Mouse (Mus musculus) forebrain, embryonic 14.5 days (tissue): ENCODE measurements around the gene Olfr1368. TPM values are rescaled to one million over a fixed set of nuclear protein-coding genes. Genes with fewer than 3 reads are reported as not detected.

Experiments
- ATAC-seq: fragments of 200-750 bp; cut with Nextera tagmentation; 2 replicates; pipeline ENCODE4 v1.8.0; 2017; ENCODE audit warnings: mild to moderate bottlenecking, moderate library complexity
- DNase-seq: peaks from one replicate; pipeline ENCODE4 v3.0.0-alpha.2; 2015; ENCODE audit warnings: low spot score
- H3K27ac ChIP-seq: fragments of 300-500 bp; sonication (generic); 2 replicates; pipeline ENCODE4 v1.5.1; 2014; ENCODE audit warnings: low read depth, mild to moderate bottlenecking, control low read depth, low read length, moderate library complexity
- H3K27me3 ChIP-seq: fragments of 300-500 bp; sonication (generic); replicated peaks from 2 replicates; pipeline ENCODE4 v1.6.1; 2014; ENCODE audit warnings: low read length, control low read depth, mixed read lengths; ENCODE audit not compliant: control insufficient read depth, insufficient read depth
- H3K36me3 ChIP-seq: fragments of 300-500 bp; sonication (generic); 2 replicates; pipeline ENCODE4 v1.6.1; 2014; ENCODE audit warnings: low read length, control low read depth; ENCODE audit not compliant: control insufficient read depth, insufficient read depth
- H3K4me1 ChIP-seq: fragments of 300-500 bp; sonication (generic); 2 replicates; pipeline ENCODE4 v1.6.1; 2014; ENCODE audit warnings: antibody characterized with exemption, low read length, control low read depth; ENCODE audit not compliant: control insufficient read depth, insufficient read depth
- H3K4me2 ChIP-seq: fragments of 300-500 bp; sonication (generic); 2 replicates; pipeline ENCODE4 v1.6.1; 2014; ENCODE audit warnings: mild to moderate bottlenecking, control low read depth, low read length
- H3K4me3 ChIP-seq: fragments of 300-500 bp; sonication (generic); 2 replicates; pipeline ENCODE4 v1.5.1; 2014; ENCODE audit warnings: low read depth, low read length, control low read depth
- H3K9ac ChIP-seq: fragments of 300-500 bp; sonication (generic); 2 replicates; pipeline ENCODE4 v1.6.1; 2014; ENCODE audit warnings: mild to moderate bottlenecking, low read length, control low read depth, moderate library complexity
- H3K9me3 ChIP-seq: fragments of 300-500 bp; sonication (generic); replicated peaks from 2 replicates; pipeline ENCODE4 v1.6.1; 2016; ENCODE audit warnings: low read length, control low read depth, mixed read lengths; ENCODE audit not compliant: control insufficient read depth
- WGBS: fragments of 180-500 bp; shearing (Covaris S2); extraction: QIAGEN DNeasy Blood & Tissue Kit; methylation state at CpG from one replicate; pipeline ENCODE4 v1.1.7; 2014; 5-methylcytosine and 5-hydroxymethylcytosine counted together
- polyA plus RNA-seq: library from polyadenylated mRNA; unstranded; fragments of >200 nt; fragmentation: Nextera tagmentation; extraction: Ambion mirVana; gene quantifications from 2 replicates; pipeline ENCODE4 v1.2.1, GENCODE M21; 2014

The Olfr1368 gene
- polyA plus RNA-seq, 1 experiment from 2014 or later: not detected

- no peak for DNase-seq
- no peak overlapping the region for H3K4me2 ChIP-seq
These were observed 32.7 kb upstream of the Olfr1368 start for GRCm38 (mm10) chr13:21178364-21178763.

GRCm38 (mm10) chr13:21177657-21178056, 32.0 kb upstream of the Olfr1368 start:
- Histone ChIP-seq H3K27me3 (no peaks in the 10 kb centered on the region), H3K9ac (no peak overlapping the region), H3K4me1 (peaks cover 21% of the 10 kb centered on the region), H3K27ac (no peak overlapping the region), H3K36me3 (peaks cover 11% of the 10 kb centered on the region), H3K4me2 (no peak overlapping the region), H3K9me3 (no peaks in the 10 kb centered on the region), H3K4me3 (no peak overlapping the region)
- DNase-seq: no peak
- no peak for ATAC-seq
- WGBS: 71% methylated on average over 5 of the region's 5 CpGs

More at GRCm38 (mm10) chr13:21178364-21178763, 32.7 kb upstream of the Olfr1368 start:
- no peak for ATAC-seq
- H3K9ac ChIP-seq: no peak overlapping the region
- no peak overlapping the region for H3K4me3 ChIP-seq
- H3K27me3 ChIP-seq: no peaks in the 10 kb centered on the region
- H3K36me3 ChIP-seq: peaks cover 18% of the 10 kb centered on the region
- H3K9me3 ChIP-seq: no peaks in the 10 kb centered on the region
- H3K4me1 ChIP-seq: peaks cover 21% of the 10 kb centered on the region
- no peak overlapping the region for H3K27ac ChIP-seq
- WGBS: 91% methylated on average over 5 of the region's 5 CpGs

- Histone ChIP-seq H3K27ac (no peak overlapping the region), H3K9ac (no peak overlapping the region), H3K36me3 (peaks cover 2% of the 10 kb centered on the region; the same call in 1 of the 2 replicates), H3K4me3 (no peak overlapping the region), H3K4me2 (no peak overlapping the region), H3K27me3 (no peaks in the 10 kb centered on the region), H3K4me1 (peaks cover 15% of the 10 kb centered on the region), H3K9me3 (no peaks in the 10 kb centered on the region)
- 58% methylated on average over 11 of the region's 11 CpGs for WGBS
- ATAC-seq: no peak
- no peak for DNase-seq
These were observed 31.1 kb upstream of the Olfr1368 start for GRCm38 (mm10) chr13:21176733-21177132.

DNA sequence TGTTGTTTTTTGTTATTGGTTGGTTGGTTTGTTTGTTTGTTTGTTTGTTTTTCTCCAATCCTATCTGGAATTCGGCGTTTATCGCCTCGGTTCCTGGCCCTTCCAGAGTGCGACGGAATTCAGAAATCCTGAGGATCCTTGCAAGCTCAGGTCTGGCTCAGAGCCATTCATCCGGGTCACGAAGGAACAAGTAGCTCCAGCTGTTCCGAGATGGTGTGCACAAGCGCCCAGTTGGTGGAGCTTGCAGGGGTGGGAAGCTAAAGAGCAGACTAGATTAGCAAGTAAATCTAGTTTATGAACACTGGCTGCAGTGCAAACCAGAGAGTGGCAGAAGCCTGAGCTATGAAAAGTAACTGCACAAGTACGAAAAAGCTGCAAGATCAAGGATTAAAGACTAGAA, 27.4 kb upstream of the Olfr1368 start:
- H3K4me1 ChIP-seq: peaks cover 4% of the 10 kb centered on the region; the same call in 1 of the 2 replicates
- peak; percentile 10; the same call in 1 of the 2 replicates for ATAC-seq
- no peak overlapping the region for H3K27ac ChIP-seq
- no peaks in the 10 kb centered on the region for H3K9me3 ChIP-seq
- no peaks in the 10 kb centered on the region for H3K27me3 ChIP-seq
- no peaks in the 10 kb centered on the region for H3K36me3 ChIP-seq
- under 1% methylated on average over 11 of the region's 11 CpGs for WGBS
- peak overlapping the region; percentile 25 for H3K4me3 ChIP-seq
- peak overlapping the region; percentile 49 for H3K4me2 ChIP-seq
- H3K9ac ChIP-seq: peak overlapping the region; percentile 6; the same call in 1 of the 2 replicates
- DNase-seq: peak; percentile 85

DNA sequence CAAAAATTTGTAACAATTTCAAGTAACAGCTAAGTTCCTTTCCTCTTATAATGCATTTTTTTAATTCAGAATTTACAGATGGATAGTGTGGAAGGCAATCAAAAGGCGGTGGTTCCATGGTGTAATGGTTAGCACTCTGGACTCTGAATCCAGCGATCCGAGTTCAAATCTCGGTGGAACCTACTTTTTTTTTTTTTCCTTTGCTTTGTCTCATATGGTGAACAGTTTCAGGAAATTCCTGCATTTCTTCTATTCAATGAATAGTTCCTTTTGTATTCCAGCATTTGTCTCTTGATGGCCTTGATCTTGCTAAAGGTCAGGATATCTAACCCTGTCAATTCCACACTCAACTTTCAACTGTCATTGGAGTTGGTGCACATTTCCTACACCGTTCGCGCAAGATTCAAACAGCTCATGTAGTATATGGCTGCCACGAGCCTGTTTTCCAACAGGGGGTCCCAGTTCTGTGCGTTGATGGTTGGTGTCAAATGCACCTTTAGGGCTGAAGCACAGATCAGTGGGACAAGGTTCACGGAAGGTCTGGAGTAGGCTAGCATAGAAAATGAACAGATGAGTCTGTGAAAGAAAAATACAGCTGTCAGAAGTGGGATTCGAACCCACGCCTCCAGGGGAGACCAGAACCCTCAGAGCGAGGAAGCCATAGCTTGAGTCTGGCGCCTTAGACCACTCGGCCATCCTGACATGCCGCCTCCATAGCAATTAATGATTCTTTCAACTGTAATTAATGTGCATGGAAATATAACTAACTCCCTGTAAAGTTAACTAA, 26.8 kb upstream of the Olfr1368 start:
- H3K4me1 ChIP-seq: peaks cover 4% of the 10 kb centered on the region; the same call in 1 of the 2 replicates
- ATAC-seq (peak; percentile 41), DNase-seq (peak; percentile 88)
- H3K9ac ChIP-seq: no peak overlapping the region
- no peaks in the 10 kb centered on the region for H3K9me3 ChIP-seq
- H3K36me3 ChIP-seq: no peaks in the 10 kb centered on the region
- 2% methylated on average over 16 of the region's 16 CpGs for WGBS
- peak overlapping the region; percentile 46 for H3K4me3 ChIP-seq
- no peaks in the 10 kb centered on the region for H3K27me3 ChIP-seq
- H3K4me2 ChIP-seq: peak overlapping the region; percentile 89
- H3K27ac ChIP-seq: no peak overlapping the region

GRCm38 (mm10) chr13:21171600-21172150, 26.0 kb upstream of the Olfr1368 start:
- H3K36me3 ChIP-seq: no peaks in the 10 kb centered on the region
- H3K4me2 ChIP-seq: peak overlapping the region; percentile 89
- peak; percentile 77 for DNase-seq
- H3K27me3 ChIP-seq: no peaks in the 10 kb centered on the region
- H3K9ac ChIP-seq: peak overlapping the region; percentile 50; the same call in 1 of the 2 replicates
- WGBS: under 1% methylated on average over 12 of the region's 12 CpGs
- peaks cover 4% of the 10 kb centered on the region; the same call in 1 of the 2 replicates for H3K4me1 ChIP-seq
- peak; percentile 40; the same call in 1 of the 2 replicates for ATAC-seq
- H3K4me3 ChIP-seq: peak overlapping the region; percentile 46
- no peak overlapping the region for H3K27ac ChIP-seq
- H3K9me3 ChIP-seq: no peaks in the 10 kb centered on the region

DNA sequence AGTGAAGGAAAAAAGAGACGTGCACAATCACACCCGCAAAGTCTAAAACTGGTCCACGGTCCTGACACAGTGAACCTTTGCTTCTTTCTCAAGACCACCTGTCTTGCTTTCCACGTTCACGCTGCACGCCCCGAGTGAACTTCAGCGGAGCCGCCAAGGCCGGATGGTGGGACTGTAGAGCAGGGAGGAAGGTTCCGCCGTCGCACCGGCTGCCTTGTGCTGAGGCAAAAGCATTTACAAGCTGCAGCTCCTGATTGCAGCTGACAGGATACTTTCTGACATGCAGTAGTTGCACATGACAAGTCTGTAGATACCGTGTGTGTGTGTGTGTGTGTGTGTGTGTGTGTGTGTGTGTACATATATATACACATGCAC, 25.5 kb upstream of the Olfr1368 start:
- Histone ChIP-seq H3K4me2 (peak overlapping the region; percentile 89), H3K4me1 (peaks cover 4% of the 10 kb centered on the region; the same call in 1 of the 2 replicates), H3K36me3 (no peaks in the 10 kb centered on the region), H3K9ac (peak overlapping the region; percentile 32; the same call in 1 of the 2 replicates), H3K27me3 (0 out of 2 replicates have a peak, but pooled peaks cover 2% of the 10 kb centered on the region), H3K27ac (no peak overlapping the region), H3K9me3 (no peaks in the 10 kb centered on the region), H3K4me3 (peak overlapping the region; percentile 46)
- DNase-seq (peak; percentile 47), ATAC-seq (no peak)
- WGBS: 8% methylated on average over 15 of the region's 15 CpGs

DNA sequence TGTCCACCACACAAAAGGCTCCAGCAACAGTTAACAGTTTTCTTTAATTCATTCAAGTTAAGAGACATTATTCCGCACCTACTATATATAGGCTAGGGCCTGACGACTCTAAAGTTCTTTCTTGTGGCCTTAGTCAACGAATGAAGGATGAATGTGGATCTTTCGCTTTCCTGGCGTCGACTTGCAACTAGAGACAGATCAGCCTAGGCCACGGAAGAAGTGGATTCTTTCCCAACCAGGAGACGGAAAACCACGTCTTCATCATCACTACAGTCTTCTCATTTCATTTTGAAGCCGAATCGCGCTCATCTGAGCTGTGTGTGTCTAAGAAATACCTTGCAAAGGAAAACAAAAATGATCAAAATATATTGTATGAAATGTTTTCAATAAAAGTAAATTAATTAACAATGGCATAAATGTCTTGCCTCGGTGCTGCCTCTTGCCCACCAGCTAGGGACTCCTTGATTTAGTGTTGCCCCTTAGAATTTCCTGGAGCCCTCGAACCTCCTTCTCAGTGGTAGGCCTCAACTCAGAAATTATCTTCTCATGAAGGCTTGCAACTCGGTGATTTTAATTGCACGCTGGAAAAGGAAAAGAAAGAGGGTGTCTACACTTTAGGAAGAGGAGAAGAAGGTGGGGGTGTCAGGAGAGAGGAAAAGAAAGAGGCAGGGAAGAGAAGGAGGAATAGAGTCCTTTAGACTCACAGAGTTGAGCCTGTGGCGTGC, 24.9 kb upstream of the Olfr1368 start:
- ATAC-seq (no peak), DNase-seq (no peak)
- Histone ChIP-seq H3K4me2 (peak overlapping the region; percentile 89), H3K4me3 (peak overlapping the region; percentile 53), H3K9me3 (no peaks in the 10 kb centered on the region), H3K4me1 (peaks cover 4% of the 10 kb centered on the region; the same call in 1 of the 2 replicates), H3K36me3 (no peaks in the 10 kb centered on the region), H3K27me3 (0 out of 2 replicates have a peak, but pooled peaks cover 2% of the 10 kb centered on the region), H3K9ac (peak overlapping the region; percentile 32; the same call in 1 of the 2 replicates), H3K27ac (no peak overlapping the region)
- WGBS: 40% methylated on average over 17 of the region's 17 CpGs
